Mouse (Mus musculus) lung, postnatal 0 days (tissue): ENCODE results near the gene Cep295.

Experiments used
- CTCF ChIP-seq: IDR thresholded peaks from 2 replicates; pipeline ENCODE4 v1.5.1; 2016; ENCODE audit warnings: antibody characterized with exemption, mild to moderate bottlenecking
- EP300 ChIP-seq: IDR thresholded peaks from 2 replicates; pipeline ENCODE4 v1.6.1; 2016; ENCODE audit warnings: antibody characterized with exemption, mild to moderate bottlenecking, control low read depth

DNA sequence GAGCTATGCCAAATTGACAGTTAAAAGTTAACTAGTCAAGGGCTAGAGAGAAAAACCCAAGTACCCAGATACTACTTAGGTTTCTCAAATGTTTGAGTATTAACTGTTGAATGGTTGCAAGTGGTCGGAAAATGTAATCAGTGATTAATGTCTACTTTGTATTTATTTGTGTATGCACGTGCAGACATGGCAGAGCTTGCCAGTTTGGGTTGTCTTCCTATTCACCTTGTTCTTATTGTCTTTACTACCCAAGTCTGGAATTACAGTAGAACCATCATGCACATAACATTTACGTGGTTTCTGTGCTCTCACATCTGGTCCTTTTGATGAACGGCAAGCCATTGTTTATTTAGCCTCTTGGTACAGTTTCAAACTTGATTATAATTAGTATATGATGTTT lies 48.2 kb downstream of the Cep295 start:
- no peak for TF ChIP-seq CTCF
- TF ChIP-seq EP300, result no peak
